Comparison of ENCODE assay signal across 15 mouse cellular contexts in the genomic region with DNA sequence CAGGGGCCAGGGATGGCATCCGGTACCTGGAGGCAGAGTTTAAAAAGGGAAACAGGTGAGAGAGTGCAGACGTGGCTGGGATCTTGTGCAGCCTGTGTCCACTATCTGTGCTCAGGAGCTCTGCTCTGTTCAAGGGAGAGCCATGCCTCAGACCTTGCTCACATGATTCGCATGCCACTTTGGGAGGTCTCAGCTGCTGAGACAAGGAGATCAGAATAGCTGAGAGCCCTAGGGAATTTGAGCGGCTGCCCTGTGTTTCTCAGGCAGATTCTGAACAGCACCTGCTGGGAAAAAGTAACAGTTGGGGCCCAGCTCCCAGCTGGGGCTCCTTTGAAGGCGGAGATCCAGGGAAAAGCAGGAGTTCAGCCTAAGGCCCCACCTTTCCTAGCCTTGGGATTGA. TPM values are rescaled to one million over a fixed set of nuclear protein-coding genes. Genes with fewer than 3 reads are reported as not detected.
DNase-seq lines count a peak whose midpoint lies in the region; ATAC-seq and TF ChIP-seq lines count a peak whose summit lies in the region.
"Had no signal": no experiment of that assay in that cellular context is flagged by ENCODE, and none has a peak within 500 bp of the region (broad histone marks: within the 10 kb centered on the region; RNA-seq: fewer than 3 reads in every experiment).

No protein-coding gene starts in this region.

- intact Hi-C loops in left cerebral cortex, adult 2 months (cut with DNase I) = no loop called here

- no peaks in the 10 kb centered on the region; the same call in 1 of the 2 replicates for H3K27me3 ChIP-seq in heart, embryonic 11.5 days (ENCODE audit: control insufficient read depth, insufficient read depth, low read length)
- H3K27me3 ChIP-seq in hindbrain, embryonic 12.5 days = peaks cover 5% of the 10 kb centered on the region

- no peak for DNase-seq in heart, adult 8-10 months (ENCODE audit: low spot score)
- DNase-seq in left cerebral cortex, adult 2 months (ENCODE audit: extremely low spot score in 1 of 2, low spot score in 2 of 2) = no peak
- no peak for DNase-seq in left cerebral cortex, adult 18-20 months (ENCODE audit: low spot score in 2 of 2)
- peak; percentile 53 for DNase-seq in MN1 (ENCODE audit: low spot score)
- no peak for DNase-seq in lung, postnatal 14 days
- DNase-seq: adrenal gland, postnatal 36 days; kidney, adult 11 months; lung, adult 2 months had no signal

- whole genome bisulfite sequencing in heart, embryonic 11.5 days (ENCODE audit: insufficient replicate concordance) = 53% methylated on average over 5 of the region's 5 CpGs
- WGBS in hindbrain, embryonic 12.5 days = 50% methylated on average over 5 of the region's 5 CpGs

- no peak for ATAC-seq in heart, embryonic 11.5 days (replicated peaks; ENCODE audit: insufficient number of reproducible peaks, low FRiP score, low TSS enrichment)
- ATAC-seq in hindbrain, embryonic 12.5 days (ENCODE audit: low FRiP score) = peak; percentile 32; the same call in 1 of the 2 replicates
- no peak for ATAC-seq in megakaryocyte-erythroid progenitor cell, adult 5-6 weeks (replicated peaks; ENCODE audit: low FRiP score, low TSS enrichment, poor library complexity, severe bottlenecking)

- H3K36me3 ChIP-seq in heart, embryonic 11.5 days (ENCODE audit: control insufficient read depth, insufficient read depth, low read length) = peaks cover 58% of the 10 kb centered on the region
- peaks cover 83% of the 10 kb centered on the region for H3K36me3 ChIP-seq in hindbrain, embryonic 12.5 days

- no peaks in the 10 kb centered on the region for H3K9me3 ChIP-seq in heart, embryonic 11.5 days (replicated peaks; ENCODE audit: control insufficient read depth, low read length)
- no peaks in the 10 kb centered on the region for H3K9me3 ChIP-seq in hindbrain, embryonic 12.5 days (replicated peaks)
- H3K9me3 ChIP-seq: G1E had no signal

- peak overlapping the region; percentile 70 for H3K27ac ChIP-seq in heart, embryonic 11.5 days (ENCODE audit: low read depth, low read length)
- peak overlapping the region; percentile 3 for H3K27ac ChIP-seq in left cerebral cortex, adult 2 months
- H3K27ac ChIP-seq in hindbrain, embryonic 12.5 days = peak overlapping the region; percentile 66; the same call in 1 of the 2 replicates

- no peak overlapping the region for H3K9ac ChIP-seq in heart, embryonic 11.5 days (ENCODE audit: low read depth, low read length)
- 0 out of 2 replicates have a peak overlapping the region, but pooled peaks have one; percentile 10 for H3K9ac ChIP-seq in hindbrain, embryonic 12.5 days

- H3K4me1 ChIP-seq in heart, embryonic 11.5 days (ENCODE audit: control insufficient read depth, insufficient read depth, low read length) = peaks cover 18% of the 10 kb centered on the region
- peaks cover 24% of the 10 kb centered on the region for H3K4me1 ChIP-seq in hindbrain, embryonic 12.5 days

- no peak overlapping the region for H3K4me2 ChIP-seq in heart, embryonic 11.5 days
- no peak overlapping the region for H3K4me2 ChIP-seq in hindbrain, embryonic 12.5 days (replicated peaks)

- H3K4me3 ChIP-seq in heart, embryonic 11.5 days (ENCODE audit: low read depth, low read length) = no peak overlapping the region
- H3K4me3 ChIP-seq in left cerebral cortex, adult 2 months = no peak overlapping the region
- no peak overlapping the region for H3K4me3 ChIP-seq in hindbrain, embryonic 12.5 days

- TF ChIP-seq CTCF in left cerebral cortex, adult 2 months (IDR thresholded peaks at IDR 0.05) = no peak

RNA-seq across cellular contexts. Expression of a gene that starts 4.8 kb away (rescaled TPM):
- 2.7 and 3.0 TPM in 2 replicates for polyA plus RNA-seq in heart, embryonic 11.5 days (2014; fragmentation: Nextera tagmentation; extraction: Ambion mirVana)
- total RNA-seq in heart, adult 8-10 months (2022) = under 1 TPM in 3 of 4 experiments, not detected in 1; 0.53 to 0.85 (median 0.69) TPM
- total RNA-seq in left cerebral cortex, adult 2 months (2021) = 1 to 10 TPM; 8.7 to 8.8 TPM
- 10 to 100 TPM in 1 of 2 experiments, 1 to 10 TPM in 1; 8.6 to 11.0 TPM for total RNA-seq in left cerebral cortex, adult 18-20 months (2021)
- polyA plus RNA-seq in hindbrain, embryonic 12.5 days (2016; fragmentation: Nextera tagmentation; extraction: Ambion mirVana) = 2.2 and 2.8 TPM in 2 replicates
- not detected in 2 replicates for total RNA-seq in megakaryocyte-erythroid progenitor cell, adult 5-6 weeks (2014; fragmentation: Nextera tagmentation)
- not detected in 2 replicates for total RNA-seq in megakaryocyte-erythroid progenitor cell, adult 5-6 weeks (2017)
- total RNA-seq: granulocyte monocyte progenitor cell, adult 5-6 weeks; megakaryocyte progenitor cell, adult 5-6 weeks had no signal
- polyA plus RNA-seq: G1E had no signal

RNA-seq across cellular contexts. Expression of a gene that starts 13.0 kb away (rescaled TPM):
- polyA plus RNA-seq in heart, embryonic 11.5 days (2014; fragmentation: Nextera tagmentation; extraction: Ambion mirVana) = not detected in 2 replicates
- not detected for total RNA-seq in heart, adult 8-10 months (2022)
- total RNA-seq in left cerebral cortex, adult 2 months (2021) = under 1 TPM; 0.49 to 0.57 TPM
- total RNA-seq in left cerebral cortex, adult 18-20 months (2021) = 1 to 10 TPM; 1.7 to 1.9 TPM
- polyA plus RNA-seq in hindbrain, embryonic 12.5 days (2016; fragmentation: Nextera tagmentation; extraction: Ambion mirVana) = not detected in 2 replicates
- not detected in 2 replicates for total RNA-seq in megakaryocyte-erythroid progenitor cell, adult 5-6 weeks (2014; fragmentation: Nextera tagmentation)
- total RNA-seq in megakaryocyte-erythroid progenitor cell, adult 5-6 weeks (2017) = not detected in 2 replicates
- total RNA-seq: granulocyte monocyte progenitor cell, adult 5-6 weeks; megakaryocyte progenitor cell, adult 5-6 weeks had no signal
- polyA plus RNA-seq: G1E had no signal

RNA-seq across cellular contexts. Expression of a gene that starts 18.9 kb away (rescaled TPM):
- not detected in 2 replicates for polyA plus RNA-seq in heart, embryonic 11.5 days (2014; fragmentation: Nextera tagmentation; extraction: Ambion mirVana)
- total RNA-seq in heart, adult 8-10 months (2022) = not detected
- total RNA-seq in left cerebral cortex, adult 2 months (2021) = 1 to 10 TPM in 1 of 2 experiments, not detected in 1; 1.1 TPM
- total RNA-seq in left cerebral cortex, adult 18-20 months (2021) = 1 to 10 TPM in 1 of 2 experiments, not detected in 1; 2.0 TPM
- not detected in 2 replicates for polyA plus RNA-seq in hindbrain, embryonic 12.5 days (2016; fragmentation: Nextera tagmentation; extraction: Ambion mirVana)
- not detected in 2 replicates for total RNA-seq in megakaryocyte-erythroid progenitor cell, adult 5-6 weeks (2014; fragmentation: Nextera tagmentation)
- not detected in 2 replicates for total RNA-seq in megakaryocyte-erythroid progenitor cell, adult 5-6 weeks (2017)
- total RNA-seq: adrenal gland, postnatal 36 days; G1E; granulocyte monocyte progenitor cell, adult 5-6 weeks; left cerebral cortex, postnatal 25 days; megakaryocyte progenitor cell, adult 5-6 weeks had no signal
- polyA plus RNA-seq: G1E had no signal

RNA-seq across cellular contexts. Expression of a gene that starts 23.5 kb away (rescaled TPM):
- 35.2 and 37.8 TPM in 2 replicates for polyA plus RNA-seq in heart, embryonic 11.5 days (2014; fragmentation: Nextera tagmentation; extraction: Ambion mirVana)
- total RNA-seq in heart, adult 8-10 months (2022) = 10 to 100 TPM; 42.6 to 57.6 (median 56.5) TPM
- total RNA-seq in left cerebral cortex, adult 2 months (2021) = 10 to 100 TPM; 78.3 to 79.5 TPM
- total RNA-seq in left cerebral cortex, adult 18-20 months (2021) = 10 to 100 TPM; 80.1 to 81.7 TPM
- polyA plus RNA-seq in hindbrain, embryonic 12.5 days (2016; fragmentation: Nextera tagmentation; extraction: Ambion mirVana) = 83.3 and 83.8 TPM in 2 replicates
- 40.7 and 57.5 TPM in 2 replicates for total RNA-seq in megakaryocyte-erythroid progenitor cell, adult 5-6 weeks (2014; fragmentation: Nextera tagmentation)
- 39.0 and 40.9 TPM in 2 replicates for total RNA-seq in megakaryocyte-erythroid progenitor cell, adult 5-6 weeks (2017)

RNA-seq across cellular contexts. Expression of a gene that starts 23.6 kb away (rescaled TPM):
- 1.3 TPM in 2 replicates for polyA plus RNA-seq in heart, embryonic 11.5 days (2014; fragmentation: Nextera tagmentation; extraction: Ambion mirVana)
- 1 to 10 TPM; 1.6 to 4.0 (median 2.0) TPM for total RNA-seq in heart, adult 8-10 months (2022)
- total RNA-seq in left cerebral cortex, adult 2 months (2021) = 1 to 10 TPM; 1.2 to 1.4 TPM
- total RNA-seq in left cerebral cortex, adult 18-20 months (2021) = 1 to 10 TPM in 1 of 2 experiments, under 1 TPM in 1; 0.96 to 2.4 TPM
- 1.7 and 2.1 TPM in 2 replicates for polyA plus RNA-seq in hindbrain, embryonic 12.5 days (2016; fragmentation: Nextera tagmentation; extraction: Ambion mirVana)
- 1.7 and 7.8 TPM in 2 replicates for total RNA-seq in megakaryocyte-erythroid progenitor cell, adult 5-6 weeks (2014; fragmentation: Nextera tagmentation)
- 1.4 and 2.0 TPM in 2 replicates for total RNA-seq in megakaryocyte-erythroid progenitor cell, adult 5-6 weeks (2017)

Comparison
In these comparisons a context has a peak if more than half of its experiments do, and no peak if none do; other contexts are left out.
1. H3K27ac ChIP-seq: peak in every context shown above with its lines; median percentile 70 in heart, embryonic 11.5 days; 66 in hindbrain, embryonic 12.5 days; 3 in left cerebral cortex, adult 2 months.
2. RNA of a gene that starts 4.8 kb away (total RNA-seq): 8.6 to 11.0 TPM in left cerebral cortex, adult 18-20 months and 8.7 to 8.8 TPM in left cerebral cortex, adult 2 months; 0.53 to 0.85 TPM in heart, adult 8-10 months and not detected in megakaryocyte-erythroid progenitor cell, adult 5-6 weeks; every median in the first group is over 4 times any median in the second.